Mouse (Mus musculus) liver, adult (tissue): ENCODE data around the gene Tsga10ip.

Experiments used
- GATA4 ChIP-seq: IDR thresholded peaks from 2 replicates; pipeline ENCODE4 v1.6.1; 2014; ENCODE audit warnings: mild to moderate bottlenecking, low read length; ENCODE audit not compliant: insufficient replicate concordance

Tsga10ip gene

GRCm38 (mm10) chr19:5408057-5409001 lies 6.0 kb upstream of the Tsga10ip start:
- TF ChIP-seq GATA4, result peak; percentile 51; the same call in 1 of the 2 replicates

- no peak for TF ChIP-seq GATA4
These were observed 4.8 kb upstream of the Tsga10ip start for GRCm38 (mm10) chr19:5407133-5407532.

GRCm38 (mm10) chr19:5405924-5406323 lies 3.6 kb upstream of the Tsga10ip start:
- TF ChIP-seq GATA4, result no peak

GRCm38 (mm10) chr19:5395371-5395770 lies 7.0 kb downstream of the Tsga10ip start:
- no peak for TF ChIP-seq GATA4

- no peak for TF ChIP-seq GATA4
These were observed 8.2 kb downstream of the Tsga10ip start for GRCm38 (mm10) chr19:5394168-5394567.

GRCm38 (mm10) chr19:5392892-5393291 lies 9.4 kb downstream of the Tsga10ip start:
- no peak for TF ChIP-seq GATA4

GRCm38 (mm10) chr19:5390416-5390815 lies 11.9 kb downstream of the Tsga10ip start:
- no peak for TF ChIP-seq GATA4

- no peak for TF ChIP-seq GATA4
These were observed 12.7 kb downstream of the Tsga10ip start for GRCm38 (mm10) chr19:5389647-5390046.

GRCm38 (mm10) chr19:5388588-5389242 lies 13.6 kb downstream of the Tsga10ip start, which contains the start of gene Sart1:
Gene Sart1 (minus strand): TSS chr19:5388703.
- no peak for TF ChIP-seq GATA4

GRCm38 (mm10) chr19:5388011-5388441 lies 14.3 kb downstream of the Tsga10ip start:
- TF ChIP-seq GATA4, result no peak

GRCm38 (mm10) chr19:5384715-5385114 lies 17.6 kb downstream of the Tsga10ip start:
- no peak for TF ChIP-seq GATA4

- TF ChIP-seq GATA4, result no peak
These were observed 19.0 kb downstream of the Tsga10ip start for GRCm38 (mm10) chr19:5383326-5383725.

- TF ChIP-seq GATA4, result no peak
These were observed 24.9 kb downstream of the Tsga10ip start for GRCm38 (mm10) chr19:5377446-5377845.

- TF ChIP-seq GATA4, result no peak
These were observed 27.6 kb downstream of the Tsga10ip start for GRCm38 (mm10) chr19:5374748-5375147.

GRCm38 (mm10) chr19:5374177-5374576 lies 28.1 kb downstream of the Tsga10ip start:
- TF ChIP-seq GATA4, result no peak

- TF ChIP-seq GATA4, result no peak
These were observed 29.6 kb downstream of the Tsga10ip start for GRCm38 (mm10) chr19:5372724-5373123.

GRCm38 (mm10) chr19:5370932-5371331 lies 31.4 kb downstream of the Tsga10ip start:
- no peak for TF ChIP-seq GATA4

GRCm38 (mm10) chr19:5367455-5367854 lies 34.9 kb downstream of the Tsga10ip start:
- TF ChIP-seq GATA4, result no peak
